Mouse (Mus musculus) ES-E14 (cell line): ENCODE results near the gene Lrp1. TPM values are rescaled to one million over a fixed set of nuclear protein-coding genes. Genes with fewer than 3 reads are reported as not detected.

ENCODE experiments used
- DNase-seq: peaks from one replicate; pipeline ENCODE4 v3.0.0-alpha.2; 2013; ENCODE audit warnings: low read depth, low spot score
- H3K27ac ChIP-seq: 2 replicates; pipeline ENCODE4 v1.5.1; 2012; ENCODE audit warnings: low read depth, mild to moderate bottlenecking, low read length, moderate library complexity, mixed read lengths; ENCODE audit not compliant: poor library complexity, insufficient read depth, severe bottlenecking
- H3K36me3 ChIP-seq: 2 replicates; pipeline ENCODE4 v1.6.1; 2012; ENCODE audit warnings: mild to moderate bottlenecking, low read length, moderate library complexity, mixed read lengths; ENCODE audit not compliant: control insufficient read depth, poor library complexity, insufficient read depth, severe bottlenecking
- H3K4me1 ChIP-seq, 2 experiments: fragments of 150-350 bp in 1 of 2; sonication (generic) in 1 of 2; 2 replicates each; pipeline ENCODE4 v1.6.1; 2012; ENCODE audit warnings: low read length in 2 of 2, mild to moderate bottlenecking in 1 of 2, mixed read lengths in 1 of 2; ENCODE audit not compliant: control insufficient read depth in 2 of 2, insufficient read depth in 2 of 2, poor library complexity in 1 of 2
- H3K4me3 ChIP-seq, 2 experiments: fragments of 150-350 bp in 1 of 2; sonication (generic) in 1 of 2; 2 replicates each; pipeline ENCODE4 v1.5.1; 2012; ENCODE audit warnings: low read length in 2 of 2, low read depth in 1 of 2, mild to moderate bottlenecking in 1 of 2, mixed read lengths in 1 of 2; ENCODE audit not compliant: insufficient read depth in 1 of 2, poor library complexity in 1 of 2, severe bottlenecking in 1 of 2
- H3K9ac ChIP-seq: 2 replicates; pipeline ENCODE4 v1.6.1; 2012; ENCODE audit warnings: low read depth, mild to moderate bottlenecking, low read length, mixed read lengths; ENCODE audit not compliant: poor library complexity, insufficient read depth, severe bottlenecking
- H3K9me3 ChIP-seq: fragments of 150-350 bp; sonication (generic); 2 replicates; pipeline ENCODE4 v1.6.1; 2012; ENCODE audit warnings: low read depth, mild to moderate bottlenecking, low read length; ENCODE audit not compliant: control insufficient read depth, insufficient read depth
- CHD2 ChIP-seq: IDR thresholded peaks from 2 replicates; pipeline ENCODE4 v1.6.1; 2014; ENCODE audit warnings: mild to moderate bottlenecking, low read depth, low read length, inconsistent platforms
- HCFC1 ChIP-seq: IDR thresholded peaks from 2 replicates; pipeline ENCODE4 v1.6.1; 2012; ENCODE audit warnings: low read length, inconsistent platforms, borderline replicate concordance; ENCODE audit not compliant: insufficient read depth
- MAFK ChIP-seq: IDR thresholded peaks from 2 replicates; pipeline ENCODE4 v1.6.1; 2014; ENCODE audit warnings: mild to moderate bottlenecking, low read depth, low read length, inconsistent platforms; ENCODE audit not compliant: insufficient read depth
- ZC3H11A ChIP-seq: IDR thresholded peaks from 2 replicates; pipeline ENCODE4 v1.6.1; 2012; ENCODE audit warnings: low read depth, mild to moderate bottlenecking, inconsistent platforms, low read length, borderline replicate concordance
- ZNF384 ChIP-seq: IDR thresholded peaks from 2 replicates; pipeline ENCODE4 v1.6.1; 2012; ENCODE audit warnings: low read depth, low read length, inconsistent platforms
- in situ Hi-C, 2 experiments: fragments of 600-800 bp; cut with MboI; formaldehyde crosslinking; loops; one replicate each; pipeline ENCODE4 v1.15.1; 2025; ENCODE audit warnings: low sequenced_read_pairs in 2 of 2, inconsistent platforms in 1 of 2; ENCODE audit not compliant: unreplicated experiment in 2 of 2
- total RNA-seq: library from RNA; depleted of rRNA; stranded (reverse); fragments of 300-350 nt; gene quantifications from 2 replicates; pipeline ENCODE4 v1.2.3, GENCODE M21; 2012

The Lrp1 gene
- total RNA-seq, 1 experiment = 69.6 TPM

- in situ Hi-C loops = no loop called here
- Histone ChIP-seq H3K4me3 (no peak overlapping the region), H3K9ac (no peak overlapping the region), H3K4me1 (no peaks in the 10 kb centered on the region; a peak in 1 of 4 replicates), H3K9me3 (no peaks in the 10 kb centered on the region), H3K27ac (no peak overlapping the region), H3K36me3 (peaks cover 5% of the 10 kb centered on the region; the same call in 1 of the 2 replicates)
- no peak for DNase-seq
- TF ChIP-seq HCFC1 (no peak), CHD2 (no peak), ZC3H11A (no peak), MAFK (no peak), ZNF384 (no peak)
Measured at GRCm38 (mm10) chr10:127577156-127577555, 43.8 kb downstream of the Lrp1 start.

DNA sequence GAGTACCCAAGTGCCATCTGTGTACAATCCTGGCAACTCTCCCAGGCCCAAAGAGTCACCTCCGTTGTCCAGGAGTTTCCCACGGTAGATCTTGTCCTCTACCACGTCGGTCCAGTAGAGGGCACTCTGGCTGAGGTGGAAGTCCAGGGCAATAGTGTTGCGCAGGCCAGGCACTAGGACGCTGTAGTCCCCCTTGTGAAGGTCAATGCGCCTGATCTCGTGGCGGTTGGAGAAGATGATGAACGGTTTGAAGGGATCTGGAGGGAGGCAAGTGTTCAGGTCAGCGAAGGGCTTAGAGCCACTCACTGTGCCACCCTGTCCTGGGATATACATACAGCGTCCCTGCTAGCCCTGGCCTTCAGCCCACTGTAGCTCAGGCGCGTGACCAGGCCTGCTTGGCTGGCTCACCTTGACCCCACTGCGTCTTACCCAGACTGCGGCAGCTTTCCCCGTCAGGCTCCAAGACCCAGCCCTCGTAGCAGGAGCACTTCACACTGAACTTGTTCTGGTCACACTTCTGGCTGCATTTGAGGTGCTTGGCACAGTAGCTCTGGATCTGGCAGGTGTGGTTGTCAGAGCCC, 44.5 kb downstream of the Lrp1 start:
- Histone ChIP-seq H3K9me3 (no peaks in the 10 kb centered on the region), H3K36me3 (peaks cover 5% of the 10 kb centered on the region; the same call in 1 of the 2 replicates), H3K4me3 (no peak overlapping the region), H3K9ac (no peak overlapping the region), H3K4me1 (no peaks in the 10 kb centered on the region), H3K27ac (no peak overlapping the region)
- TF ChIP-seq CHD2 (no peak), ZC3H11A (no peak), ZNF384 (no peak), HCFC1 (no peak), MAFK (no peak)
- in situ Hi-C loops = no loop called here
- no peak for DNase-seq

DNA sequence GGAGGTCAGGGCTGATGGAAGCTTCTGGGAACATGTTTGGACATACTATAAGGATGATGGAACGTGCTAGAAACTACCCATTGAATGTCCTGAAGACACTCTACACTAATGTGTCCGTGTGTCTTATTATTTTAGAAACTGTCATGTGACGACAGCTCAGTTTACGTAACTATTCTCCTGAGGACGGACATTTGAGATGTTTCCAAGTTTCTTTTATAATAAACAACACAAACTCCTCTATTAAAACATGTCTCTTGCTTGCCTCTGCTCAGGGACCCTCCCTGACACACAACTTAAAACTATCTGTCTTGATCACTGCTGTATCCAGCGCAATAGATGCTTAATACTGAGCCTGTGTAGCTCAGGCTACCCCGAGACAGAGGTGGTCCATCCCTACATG, 45.2 kb downstream of the Lrp1 start:
- no peaks in the 10 kb centered on the region for H3K9me3 ChIP-seq
- no peaks in the 10 kb centered on the region for H3K4me1 ChIP-seq
- no peak overlapping the region for H3K27ac ChIP-seq
- peaks cover 5% of the 10 kb centered on the region; the same call in 1 of the 2 replicates for H3K36me3 ChIP-seq
- in situ Hi-C loops = no loop called here
- no peak overlapping the region for H3K9ac ChIP-seq
- no peak for DNase-seq
- no peak overlapping the region for H3K4me3 ChIP-seq
- no peak for TF ChIP-seq ZNF384

- in situ Hi-C loops = no loop called here
- H3K36me3 ChIP-seq = peaks cover 5% of the 10 kb centered on the region; the same call in 1 of the 2 replicates
- TF ChIP-seq MAFK = no peak
- no peak for TF ChIP-seq CHD2
- TF ChIP-seq HCFC1 = no peak
- TF ChIP-seq ZC3H11A = no peak
- no peak for TF ChIP-seq ZNF384
Measured at GRCm38 (mm10) chr10:127572281-127572680, 48.7 kb downstream of the Lrp1 start.

More at GRCm38 (mm10) chr10:127572281-127572680, 48.7 kb downstream of the Lrp1 start:
- H3K4me1 ChIP-seq = no peaks in the 10 kb centered on the region
- no peak overlapping the region for H3K27ac ChIP-seq
- H3K4me3 ChIP-seq = no peak overlapping the region
- no peak for DNase-seq
- H3K9me3 ChIP-seq = no peaks in the 10 kb centered on the region
- H3K9ac ChIP-seq = no peak overlapping the region
